Mouse (Mus musculus): Measurements from ENCODE around the gene Ovol3. TPM values are rescaled to one million over a fixed set of nuclear protein-coding genes. Genes with fewer than 3 reads are reported as not detected.

Gene Ovol3
- total RNA-seq, 4 experiments from 2014 or later: not detected

GRCm38 (mm10) chr7:30194884-30195283 is 40.6 kb downstream of the Ovol3 start:
- peak; percentile 91 to 93 for DNase-seq (ENCODE audit: low spot score in 2 of 2)

- DNase-seq (ENCODE audit: low spot score in 2 of 2): no peak
These were observed 41.3 kb downstream of the Ovol3 start for GRCm38 (mm10) chr7:30194101-30194831.

- peak; percentile 53 to 65 for DNase-seq (ENCODE audit: low spot score in 2 of 2)
These were observed 41.9 kb downstream of the Ovol3 start for GRCm38 (mm10) chr7:30193581-30194100.

- DNase-seq (ENCODE audit: low spot score in 2 of 2): no peak
These were observed 42.5 kb downstream of the Ovol3 start for GRCm38 (mm10) chr7:30193013-30193412.

GRCm38 (mm10) chr7:30192088-30192487 is 43.4 kb downstream of the Ovol3 start:
- no peak for DNase-seq (ENCODE audit: low spot score in 2 of 2)

GRCm38 (mm10) chr7:30189116-30189491 is 46.4 kb downstream of the Ovol3 start:
- DNase-seq (ENCODE audit: low spot score in 2 of 2): no peak

GRCm38 (mm10) chr7:30188344-30189115 is 47.0 kb downstream of the Ovol3 start:
- DNase-seq (ENCODE audit: low spot score in 2 of 2): no peak

- DNase-seq (ENCODE audit: low spot score in 2 of 2): no peak
These were observed 50.7 kb downstream of the Ovol3 start for GRCm38 (mm10) chr7:30184641-30185348.

- peak; percentile 42 to 60 for DNase-seq (ENCODE audit: low spot score in 2 of 2)
These were observed 51.6 kb downstream of the Ovol3 start, which contains the start of gene Cox7a1 for GRCm38 (mm10) chr7:30183879-30184289. Gene Cox7a1 (plus strand): TSS chr7:30184144.

Other genes with a start within 250 kb of the Ovol3 start
- gene Zfp14, start 184.3 kb downstream of the Ovol3 start, total RNA-seq (2022): 10 to 100 TPM in 1 of 4 experiments, 1 to 10 TPM in 3; 8.5 to 10.3 (median 9.5) TPM
- gene Zfp82, start 162.8 kb downstream of the Ovol3 start, total RNA-seq (2022): 1 to 10 TPM; 4.3 to 7.1 (median 5.1) TPM
- not detected for gene Gm26920, start 145.3 kb downstream of the Ovol3 start, total RNA-seq (2022)
- gene Zfp566, start 145.2 kb downstream of the Ovol3 start, total RNA-seq (2022): 10 to 100 TPM in 1 of 4 experiments, 1 to 10 TPM in 3; 5.2 to 10.9 (median 8.0) TPM
- 10 to 100 TPM; 79.6 to 96.9 (median 89.4) TPM for gene Zfp260, start 140.9 kb downstream of the Ovol3 start, total RNA-seq (2022)
- gene Zfp382, start 113.8 kb downstream of the Ovol3 start, total RNA-seq (2022): 10 to 100 TPM; 28.6 to 34.1 (median 31.2) TPM
- gene Zfp146, start 66.0 kb downstream of the Ovol3 start, total RNA-seq (2022): 10 to 100 TPM; 49.0 to 54.7 (median 50.3) TPM
- gene Cox7a1, start 51.6 kb downstream of the Ovol3 start, total RNA-seq (2022): 1 to 10 TPM; 4.4 to 6.9 (median 5.1) TPM
- gene Capns1, start 36.9 kb downstream of the Ovol3 start, total RNA-seq (2022): 100 to 1,000 TPM; 196 to 240 (median 227) TPM
- gene Polr2i, start 3.8 kb downstream of the Ovol3 start, total RNA-seq (2022): 10 to 100 TPM; 49.2 to 52.5 (median 49.3) TPM
- 100 to 1,000 TPM; 110 to 130 (median 118) TPM for gene Tbcb, start 3.5 kb downstream of the Ovol3 start, total RNA-seq (2022)
- under 1 TPM in 2 of 4 experiments, not detected in 2; 0.41 to 0.77 TPM for gene Thap8, start 44.4 kb upstream of the Ovol3 start, total RNA-seq (2022)
- gene Wdr62, start 44.7 kb upstream of the Ovol3 start, total RNA-seq (2022): 1 to 10 TPM; 1.1 to 3.4 (median 2.4) TPM
- gene Clip3, start 56.0 kb upstream of the Ovol3 start, total RNA-seq (2022): 100 to 1,000 TPM; 351 to 448 (median 412) TPM
- 10 to 100 TPM; 52.8 to 69.5 (median 65.3) TPM for gene Alkbh6, start 73.0 kb upstream of the Ovol3 start, total RNA-seq (2022)
- 10 to 100 TPM in 3 of 4 experiments, 1 to 10 TPM in 1; 9.6 to 21.2 (median 15.0) TPM for gene Syne4, start 79.1 kb upstream of the Ovol3 start, total RNA-seq (2022)
- gene E130208F15Rik, start 86.0 kb upstream of the Ovol3 start, total RNA-seq (2022): under 1 TPM; 0.53 to 0.82 (median 0.66) TPM
- 1 to 10 TPM; 6.7 to 9.9 (median 8.4) TPM for gene Sdhaf1, start 88.2 kb upstream of the Ovol3 start, total RNA-seq (2022)
- 10 to 100 TPM; 28.2 to 31.6 (median 29.2) TPM for gene Lrfn3, start 127.0 kb upstream of the Ovol3 start, total RNA-seq (2022)
- gene Tyrobp, start 178.0 kb upstream of the Ovol3 start, total RNA-seq (2022): 100 to 1,000 TPM in 2 of 4 experiments, 10 to 100 TPM in 2; 24.9 to 572 (median 243) TPM
- gene Hcst, start 184.1 kb upstream of the Ovol3 start, total RNA-seq (2022): 1 to 10 TPM in 3 of 4 experiments, not detected in 1; 1.8 to 3.3 (median 2.3) TPM
- 1 to 10 TPM; 2.8 to 4.1 (median 3.2) TPM for gene Nfkbid, start 186.0 kb upstream of the Ovol3 start, total RNA-seq (2022)
- gene Aplp1, start 209.8 kb upstream of the Ovol3 start, total RNA-seq (2022): 1,000 to 10,000 TPM; 1,209 to 1,263 (median 1,238) TPM
- 10 to 100 TPM in 3 of 4 experiments, 1 to 10 TPM in 1; 9.6 to 13.7 (median 11.2) TPM for gene Kirrel2, start 222.0 kb upstream of the Ovol3 start, total RNA-seq (2022)
- 1 to 10 TPM; 1.5 to 1.9 (median 1.6) TPM for gene Nphs1, start 222.6 kb upstream of the Ovol3 start, total RNA-seq (2022)

Data from layer of hippocampus, adult 8-10 months (tissue).